Mouse (Mus musculus): ENCODE data around the gene Qprt.

The Qprt gene

DNA sequence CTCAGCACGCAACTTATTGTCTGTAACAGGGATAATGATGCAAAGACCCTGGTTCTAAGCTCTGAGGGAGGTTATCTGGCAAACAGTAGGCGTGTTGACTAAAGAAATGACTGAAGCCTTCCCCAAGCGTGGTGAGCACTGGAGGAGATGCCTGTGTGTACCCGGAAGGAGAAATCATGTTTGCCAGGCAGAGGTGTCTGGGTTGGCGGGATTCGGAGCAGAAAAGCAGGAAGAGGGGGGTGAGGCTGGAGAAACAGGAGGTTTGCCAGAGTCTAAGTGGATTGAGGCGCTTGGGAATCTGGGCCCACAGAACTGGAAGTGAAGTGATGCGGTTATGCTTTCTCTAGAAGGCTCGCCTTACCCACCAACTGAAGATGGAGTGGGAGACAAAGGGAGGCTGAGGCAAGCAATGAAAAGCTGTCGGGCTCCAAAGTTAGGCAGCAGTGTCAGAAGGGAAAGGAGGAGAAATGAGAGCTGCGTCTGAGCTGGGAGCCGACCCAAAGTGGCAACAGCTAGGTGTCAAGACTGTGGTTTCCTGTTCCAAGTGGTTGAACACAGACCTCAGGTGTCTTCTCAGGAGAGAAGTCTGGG lies 9.7 kb downstream of the Qprt start:
- POLR2A ChIA-PET: interaction anchor here in 2 of 4 experiments (0.6 to 1.3 kb wide), 5 partner anchors 9 to 215 kb away, joined by 3 to 4 read pairs (median 3); partner anchors contain the start of gene Qprt (in 1 of the 2)
- CTCF ChIA-PET: interaction anchor here (0.6 to 2.9 kb wide), 9 partner anchors 9 to 1687 kb away, joined by 3 to 20 read pairs (median 8); partner anchors contain the start of genes Qprt (in 1 of the 4) and Sh2b1 (in 1 of the 4)

DNA sequence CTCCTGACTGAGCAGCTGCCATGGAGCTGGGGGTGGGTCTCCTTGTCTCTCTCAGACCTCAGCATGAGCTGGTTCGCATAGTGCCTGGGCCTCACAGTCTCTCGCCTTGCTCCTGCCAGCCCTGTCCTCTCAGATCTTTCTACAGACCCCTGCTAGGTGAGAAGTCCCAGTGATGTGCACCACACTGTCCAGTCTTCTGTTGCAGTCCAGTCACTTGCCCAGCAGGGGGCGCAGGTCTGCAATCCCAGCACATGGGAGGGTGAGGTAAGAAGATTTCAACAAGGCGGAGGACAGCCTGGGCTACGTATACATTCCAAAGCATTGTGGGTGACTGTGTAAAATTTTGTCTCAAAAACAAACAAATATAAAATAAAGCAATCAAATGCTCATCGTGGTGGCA lies 10.6 kb downstream of the Qprt start:
- ChIA-PET POLR2A (interaction anchor here in 3 of 4 experiments (0.6 to 1.6 kb wide), 8 partner anchors 10 to 332 kb away, joined by 3 to 6 read pairs (median 4); partner anchors contain the start of genes Maz (in 2 of the 3) and Qprt (in 1 of the 3)), CTCF (interaction anchor here (0.5 to 2.9 kb wide), 29 partner anchors 9 to 1688 kb away, joined by 3 to 20 read pairs (median 3); partner anchors contain the start of genes Qprt (in 2 of the 4) and Maz (in 1 of the 4))

DNA sequence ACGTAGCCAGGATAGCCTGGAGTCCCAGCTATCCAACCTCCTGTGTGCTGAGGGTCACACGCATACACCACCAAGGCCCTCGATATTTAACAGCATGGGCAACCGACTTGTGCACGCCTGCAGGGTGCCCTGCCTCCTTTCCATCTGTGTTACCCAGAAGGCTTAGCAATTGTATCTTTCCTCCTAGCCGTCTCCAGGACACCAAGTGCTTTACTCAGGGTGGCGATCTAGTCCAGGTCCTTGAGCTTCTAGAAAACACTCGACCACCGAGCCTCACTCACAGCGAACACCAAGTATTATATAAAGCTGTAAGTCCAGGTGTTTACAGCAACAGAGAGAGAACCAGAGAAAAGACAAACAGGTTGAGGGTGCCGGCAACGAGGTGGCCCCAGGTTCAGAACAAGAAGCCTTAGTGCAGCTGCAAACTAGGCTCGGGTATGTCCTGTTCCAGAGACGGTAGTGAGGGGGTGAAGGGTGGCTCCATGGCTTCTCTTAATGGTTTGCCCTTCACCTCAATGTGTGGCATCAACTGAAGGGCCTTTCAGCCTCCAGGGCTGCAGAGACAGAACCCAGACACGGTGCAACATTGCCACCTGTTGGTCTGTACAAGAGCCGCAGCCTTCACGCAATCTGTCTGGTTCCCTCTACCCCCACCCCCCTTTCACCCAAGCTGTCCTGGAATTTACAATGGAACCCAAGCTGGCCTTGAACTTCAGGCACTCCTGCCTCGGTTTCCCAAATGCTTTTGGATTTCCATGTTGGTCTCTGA lies 11.6 kb downstream of the Qprt start:
- POLR2A ChIA-PET: interaction anchor here (0.5 to 1.6 kb wide), 16 partner anchors 10 to 406 kb away, joined by 3 to 6 read pairs (median 3); partner anchors contain the start of genes Maz (in 2 of the 4), Pagr1a (in 2 of the 4), Pagr1b (in 1 of the 4) and Qprt (in 1 of the 4)
- CTCF ChIA-PET: interaction anchor here (0.5 to 2.9 kb wide), 48 partner anchors 9 to 883 kb away, joined by 3 to 20 read pairs (median 3); partner anchors contain the start of genes Qprt (in 2 of the 4), AI467606 (in 1 of the 4), Maz (in 1 of the 4) and Mvp (in 1 of the 4)

DNA sequence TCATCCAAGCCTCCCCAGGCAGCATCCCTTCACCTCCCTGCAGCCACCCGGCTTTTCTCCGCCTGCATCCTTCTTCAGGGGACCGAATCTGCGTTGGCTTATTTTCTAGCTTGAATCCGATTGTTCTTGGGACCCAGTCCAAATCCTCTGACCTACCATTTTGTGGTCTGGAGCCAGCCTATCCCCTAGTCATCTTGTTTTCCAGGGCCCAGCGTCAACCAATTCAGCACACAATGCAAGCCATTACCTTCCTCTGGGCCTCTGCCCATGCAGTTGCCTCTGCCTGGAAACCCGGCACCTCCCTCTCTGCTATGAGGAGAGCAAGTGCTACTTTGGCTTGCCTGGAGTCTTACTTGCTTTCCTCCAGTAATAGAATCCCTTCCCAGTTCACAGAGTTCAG lies 16.5 kb downstream of the Qprt start:
- ChIA-PET CTCF (no interaction called here), POLR2A (interaction anchor here in 2 of 4 experiments (0.9 to 1.4 kb wide), 3 partner anchors 11 to 100 kb away, joined by 3 read pairs; no protein-coding TSS in a partner anchor)

DNA sequence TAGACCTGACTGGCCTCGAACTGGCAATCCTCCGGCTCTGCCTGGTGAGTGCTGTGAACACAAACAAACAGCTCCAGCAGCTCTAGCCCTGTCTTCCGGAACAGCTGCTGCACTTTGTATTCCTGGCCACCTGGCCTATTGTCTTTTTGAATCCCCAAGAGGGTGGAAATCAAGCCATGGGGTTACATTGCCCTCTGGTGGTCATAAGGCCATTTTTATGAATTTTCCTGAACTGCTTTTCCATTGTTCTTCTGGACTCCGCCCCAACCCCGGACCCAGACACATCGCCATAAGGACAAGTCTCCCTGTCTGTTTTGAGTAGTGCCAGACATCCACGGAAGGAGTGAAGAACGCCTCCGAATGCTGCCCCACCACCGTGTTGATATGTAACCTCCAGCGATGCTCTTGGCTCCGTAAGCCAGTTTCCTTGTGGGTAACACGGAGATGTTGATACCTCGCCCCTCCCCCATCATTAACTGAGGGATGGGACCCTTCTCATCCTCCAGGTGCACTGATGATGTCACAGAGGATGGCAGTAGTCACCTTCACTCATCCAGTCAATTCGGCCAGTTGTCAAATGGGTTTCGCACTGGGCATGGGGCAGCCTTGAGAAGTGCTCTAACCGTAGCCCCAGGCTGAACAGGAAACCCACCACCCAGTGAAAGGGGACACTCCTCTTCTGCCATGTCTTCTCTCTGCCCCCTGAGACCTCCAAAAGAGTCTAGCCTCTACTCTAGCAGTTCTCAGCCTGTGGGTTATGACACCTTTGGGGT lies 17.3 kb downstream of the Qprt start:
- POLR2A ChIA-PET: interaction anchor here in 3 of 4 experiments (0.6 to 2.5 kb wide), 39 partner anchors 11 to 456 kb away, joined by 3 to 18 read pairs (median 3); partner anchors contain the start of genes Kif22 (in 2 of the 3), Maz (in 2 of the 3), Mvp (in 2 of the 3) and AI467606 (in 1 of the 3)
- CTCF ChIA-PET: interaction anchor here (0.6 to 2.7 kb wide), 42 partner anchors 9 to 411 kb away, joined by 3 to 27 read pairs (median 4); partner anchors contain the start of genes Pagr1a (in 3 of the 4), Kif22 (in 2 of the 4), 4930451I11Rik (in 1 of the 4) and AI467606 (in 1 of the 4)

DNA sequence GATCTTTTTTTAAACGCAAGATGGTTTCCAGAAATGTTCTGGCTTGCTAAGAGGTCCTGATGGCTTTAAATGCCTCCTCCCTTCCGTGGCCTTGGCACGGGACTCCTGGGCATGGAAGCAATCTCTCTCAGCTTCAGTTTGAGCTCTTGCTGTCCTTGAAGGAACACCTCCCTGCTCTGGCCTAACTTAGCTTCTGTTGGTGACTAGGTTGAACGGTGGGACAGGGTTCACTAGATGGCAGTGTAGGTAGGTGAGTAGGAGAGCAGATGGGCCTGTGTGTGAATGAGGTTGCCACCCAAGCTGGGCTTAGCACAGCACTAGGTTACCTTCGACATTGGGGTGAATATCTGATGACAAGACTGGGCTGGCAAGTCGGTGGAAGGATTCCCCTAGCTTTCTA lies 18.1 kb downstream of the Qprt start:
- POLR2A ChIA-PET: interaction anchor here in 3 of 4 experiments (0.6 to 2.5 kb wide), 41 partner anchors 11 to 456 kb away, joined by 3 to 18 read pairs (median 3); partner anchors contain the start of genes Kif22 (in 2 of the 3), Maz (in 2 of the 3), Mvp (in 2 of the 3) and AI467606 (in 1 of the 3)

DNA sequence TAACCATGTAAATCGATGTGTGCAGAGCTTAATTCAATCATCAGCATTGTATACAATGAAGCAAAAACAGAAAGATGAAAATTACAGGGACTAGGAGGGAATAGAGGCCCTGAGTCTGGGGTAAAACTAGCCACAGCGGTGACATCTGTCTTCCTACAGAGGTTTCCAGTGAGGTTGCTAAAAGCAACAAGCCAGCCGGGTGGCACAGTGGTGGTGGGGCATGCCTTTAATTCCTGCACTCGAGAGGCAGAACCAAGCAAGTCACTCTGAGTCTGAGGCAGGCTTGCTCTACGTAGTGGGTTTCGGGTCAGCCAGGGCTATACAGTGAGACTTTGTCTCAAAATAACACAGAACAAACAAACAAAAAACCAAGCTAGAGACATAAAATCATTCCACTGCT lies 19.9 kb downstream of the Qprt start:
- ChIA-PET POLR2A (interaction anchor here in 2 of 4 experiments (0.6 to 0.9 kb wide), 3 partner anchors 8 to 46 kb away, joined by 4 to 9 read pairs (median 4); no protein-coding TSS in a partner anchor), CTCF (interaction anchor here in 2 of 4 experiments (0.8 to 2.7 kb wide), 5 partner anchors 8 to 322 kb away, joined by 3 to 27 read pairs (median 3); partner anchors contain the start of genes Pagr1a (in 1 of the 2), Pagr1b (in 1 of the 2) and Tbx6 (in 1 of the 2))

More for the DNA sequence above, 18.1 kb downstream of the Qprt start:
- CTCF ChIA-PET: interaction anchor here (0.6 to 2.7 kb wide), 45 partner anchors 8 to 411 kb away, joined by 3 to 27 read pairs (median 4); partner anchors contain the start of genes Pagr1a (in 3 of the 4), Kif22 (in 2 of the 4), 4930451I11Rik (in 1 of the 4) and Pagr1b (in 1 of the 4)

DNA sequence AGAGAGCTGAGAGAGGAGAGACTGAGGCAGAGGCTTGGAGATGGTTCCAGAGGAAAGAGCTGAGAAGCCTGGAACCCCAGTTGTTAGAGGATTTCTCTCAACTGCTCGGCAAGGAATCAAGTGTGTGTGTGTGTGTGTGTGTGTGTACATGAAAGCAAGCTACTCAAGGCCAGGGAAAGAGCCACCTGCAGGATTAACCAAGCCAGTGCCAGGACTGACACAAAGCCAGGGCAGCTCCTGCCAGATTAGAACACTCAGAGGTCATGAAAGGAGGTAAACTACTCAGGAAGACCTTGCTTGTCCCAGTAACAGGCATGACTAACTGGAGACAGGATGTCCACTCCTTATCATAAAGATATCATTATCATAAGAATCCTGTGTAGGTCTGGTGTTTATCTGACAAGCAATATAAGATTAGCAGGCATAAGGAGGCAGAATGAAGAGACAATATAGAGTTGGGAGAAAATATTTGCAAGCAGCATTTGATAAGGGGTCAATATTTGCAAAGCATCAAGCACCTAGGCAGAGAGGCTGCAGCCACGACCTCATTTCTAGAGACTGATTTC lies 20.5 kb downstream of the Qprt start:
- ChIA-PET CTCF (interaction anchor here in 3 of 4 experiments (0.6 to 1.2 kb wide), 7 partner anchors 8 to 800 kb away, joined by 3 to 5 read pairs (median 3); partner anchors contain the start of gene Pagr1a (in 1 of the 3)), POLR2A (interaction anchor here in 3 of 4 experiments (0.6 to 1.3 kb wide), 9 partner anchors 7 to 469 kb away, joined by 3 to 7 read pairs (median 4); partner anchors contain the start of genes AI467606 (in 1 of the 3), Maz (in 1 of the 3) and Taok2 (in 1 of the 3))

DNA sequence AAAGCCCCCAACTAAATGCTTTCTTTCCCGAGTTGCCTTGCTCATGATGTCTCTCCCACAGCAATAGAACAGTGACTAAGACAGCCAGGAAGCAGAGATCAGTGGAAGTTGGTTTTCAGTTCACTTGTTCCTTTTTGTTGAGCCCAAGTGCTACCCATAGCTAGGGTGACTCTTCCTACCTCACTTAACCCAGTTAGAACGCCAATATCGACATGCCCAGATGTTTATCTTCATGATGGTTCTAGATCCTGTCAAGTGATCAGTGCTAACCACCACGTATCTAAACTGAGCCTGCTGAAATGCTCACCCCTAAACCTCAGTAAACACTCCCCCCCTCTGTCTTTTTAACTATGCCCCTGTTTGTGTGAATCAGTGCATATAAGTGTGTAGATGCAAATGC lies 22.5 kb downstream of the Qprt start:
- ChIA-PET POLR2A (interaction anchor here in 1 of 4 experiments (1.2 kb wide), 1 partner anchor 55 kb away, joined by 4 read pairs; no protein-coding TSS in a partner anchor), CTCF (no interaction called here)

DNA sequence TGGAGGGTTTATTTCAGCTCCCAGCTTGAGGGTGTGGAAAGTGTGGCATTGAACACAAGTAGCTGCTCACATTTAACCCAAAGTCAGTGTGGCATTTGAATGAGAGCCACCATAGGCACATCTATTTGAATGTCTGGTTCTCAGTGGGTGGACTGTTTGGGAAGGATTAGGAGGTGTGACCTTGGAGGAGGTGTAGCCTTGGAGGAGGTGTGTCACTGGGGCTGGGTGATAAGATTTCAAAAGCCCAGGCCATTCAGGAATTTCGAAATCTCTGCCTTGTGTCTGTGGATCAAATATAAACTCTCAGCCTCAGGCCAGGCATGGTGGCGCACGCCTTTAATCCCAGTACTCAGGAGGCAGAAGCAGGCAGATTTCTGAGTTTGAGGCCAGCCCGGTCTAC lies 23.1 kb downstream of the Qprt start:
- POLR2A ChIA-PET: interaction anchor here in 1 of 4 experiments (1.1 kb wide), 1 partner anchor 74 kb away, joined by 3 read pairs; no protein-coding TSS in a partner anchor
- CTCF ChIA-PET: interaction anchor here in 1 of 4 experiments (0.6 kb wide), 1 partner anchor 94 kb away, joined by 5 read pairs; no protein-coding TSS in a partner anchor

DNA sequence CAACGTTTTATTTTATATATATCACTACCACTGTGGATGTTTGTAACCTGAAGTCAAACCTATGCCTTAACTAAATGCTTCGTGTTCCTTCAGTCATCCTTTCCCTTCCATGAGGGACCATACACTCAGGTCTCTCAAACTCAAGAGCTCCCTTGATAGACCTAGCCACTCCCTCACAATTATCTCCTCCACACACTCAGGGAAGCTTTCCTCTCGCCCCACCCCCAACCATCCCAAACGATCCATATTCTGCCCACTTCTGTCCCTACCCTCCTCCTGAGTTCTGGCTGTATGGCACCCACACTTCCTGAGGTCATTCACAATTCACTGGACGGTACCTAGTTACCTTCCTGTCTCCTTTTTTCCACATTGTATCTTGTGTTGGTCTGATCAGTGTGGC lies 23.5 kb downstream of the Qprt start:
- ChIA-PET CTCF (interaction anchor here (0.6 to 1.0 kb wide), 7 partner anchors 11 to 559 kb away, joined by 3 to 5 read pairs (median 3); no protein-coding TSS in a partner anchor), POLR2A (interaction anchor here in 1 of 4 experiments (0.6 to 1.1 kb wide), 2 partner anchors 73 to 280 kb away, joined by 3 to 5 read pairs; no protein-coding TSS in a partner anchor)

DNA sequence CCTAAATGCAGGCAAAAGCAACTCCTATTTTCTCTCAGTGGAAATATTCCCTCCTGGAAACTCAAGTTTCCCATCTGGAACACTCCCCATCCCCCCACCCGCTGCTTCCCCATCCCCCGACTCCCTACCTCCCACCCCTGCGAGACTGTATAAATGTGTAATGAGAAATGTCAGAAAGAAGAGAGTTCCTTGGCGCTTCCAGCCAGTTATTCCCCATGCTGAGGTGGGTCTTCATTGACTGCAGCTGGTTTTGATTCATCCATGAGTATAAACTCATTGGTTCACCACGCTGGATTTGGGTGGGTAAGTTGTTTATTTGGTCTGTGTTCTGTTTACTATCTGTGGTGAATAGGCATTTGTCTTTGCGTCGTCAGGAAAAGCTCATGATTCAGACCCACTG lies 25.6 kb downstream of the Qprt start:
- ChIA-PET CTCF (interaction anchor here in 2 of 4 experiments (0.6 to 1.1 kb wide), 2 partner anchors 8 to 88 kb away, joined by 3 read pairs; no protein-coding TSS in a partner anchor), POLR2A (interaction anchor here in 2 of 4 experiments (0.6 to 0.8 kb wide), 2 partner anchors 68 to 555 kb away, joined by 3 to 7 read pairs; no protein-coding TSS in a partner anchor)

DNA sequence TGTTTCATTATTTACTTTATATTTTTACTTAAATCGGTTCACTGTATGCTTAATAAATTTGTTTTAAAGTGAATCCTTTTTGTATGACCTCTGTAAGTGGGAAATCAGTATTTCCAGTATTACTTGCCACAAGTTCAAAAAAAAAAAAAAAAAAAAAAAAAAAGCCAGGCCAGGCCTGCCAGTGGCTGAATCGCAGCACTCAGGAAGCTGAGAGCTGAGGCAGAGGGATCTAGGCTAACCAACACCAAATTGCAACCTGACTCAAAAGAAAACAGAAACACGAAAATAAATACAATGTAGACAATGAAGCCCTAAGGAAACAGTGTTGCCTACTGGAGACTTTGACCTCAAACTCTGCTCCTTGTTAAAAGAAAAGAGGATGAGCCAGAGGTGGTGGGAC lies 28.1 kb downstream of the Qprt start:
- POLR2A ChIA-PET: interaction anchor here in 3 of 4 experiments (0.6 to 2.0 kb wide), 4 partner anchors 8 to 350 kb away, joined by 3 to 11 read pairs (median 4); no protein-coding TSS in a partner anchor
- CTCF ChIA-PET: interaction anchor here (0.7 to 0.8 kb wide), 4 partner anchors 9 to 268 kb away, joined by 3 to 15 read pairs (median 4); no protein-coding TSS in a partner anchor

DNA sequence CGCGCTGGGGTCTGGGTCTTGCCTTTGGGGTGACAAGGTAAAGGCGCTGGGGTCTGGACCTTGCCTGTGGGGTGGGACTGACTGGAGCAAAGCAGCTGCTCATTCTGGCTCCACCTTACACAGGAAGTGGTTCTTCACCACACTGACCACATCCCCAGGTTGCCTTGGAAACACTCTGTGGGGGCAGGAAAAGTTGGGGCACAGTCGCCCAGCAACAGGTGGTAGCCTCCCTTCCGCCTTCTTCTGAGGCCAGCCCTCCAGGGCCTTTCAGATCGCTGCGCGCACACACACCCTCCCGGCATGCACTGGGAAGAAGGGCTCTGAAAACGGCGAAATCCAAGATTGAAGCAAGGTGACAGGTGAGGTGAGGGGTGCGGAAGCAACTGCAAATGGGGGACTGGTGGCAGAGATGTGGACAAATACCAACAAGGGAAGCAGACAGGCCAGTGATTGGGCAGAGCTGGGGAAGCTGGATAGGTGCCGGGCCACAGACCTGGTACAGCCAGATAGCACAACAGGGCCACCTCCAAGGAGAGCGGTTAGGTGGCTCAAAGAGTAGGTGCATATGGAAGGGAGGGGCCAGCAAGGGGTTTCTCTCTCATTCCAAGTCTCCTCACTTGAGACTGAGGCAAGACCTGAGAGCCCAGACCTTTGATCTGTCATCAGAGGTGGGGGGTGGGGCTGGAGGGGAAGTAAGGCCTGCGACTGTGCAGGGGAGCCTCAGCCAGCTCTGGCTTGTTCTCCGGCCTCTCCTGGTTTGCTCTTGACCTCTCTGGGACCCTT lies 30.7 kb downstream of the Qprt start, which contains the start of gene AI467606:
TSS of gene AI467606 (plus strand) at position 246 of the 783 bp plus-strand sequence.
- ChIA-PET POLR2A (interaction anchor here in 3 of 4 experiments (0.6 to 2.1 kb wide), 21 partner anchors 10 to 482 kb away, joined by 3 to 9 read pairs (median 4); partner anchors contain the start of genes Gm42742 (in 1 of the 3), Kif22 (in 1 of the 3), Maz (in 1 of the 3) and Mvp (in 1 of the 3)), CTCF (interaction anchor here (0.6 to 1.6 kb wide), 14 partner anchors 9 to 565 kb away, joined by 3 to 8 read pairs (median 3); partner anchors contain the start of genes Pagr1a (in 1 of the 4) and Pagr1b (in 1 of the 4))

Data from embryonic stem cell, embryonic (primary cell).